Mouse (Mus musculus): ENCODE results near the gene Gm11084. TPM values are rescaled to one million over a fixed set of nuclear protein-coding genes. Genes with fewer than 3 reads are reported as not detected.

The Gm11084 gene
- polyA plus RNA-seq, 1 experiment from 2014 or later: not detected

GRCm38 (mm10) chr2:73005611-73006515 is 19.3 kb upstream of the Gm11084 start:
- H3K27me3 ChIP-seq: no peaks in the 10 kb centered on the region
- H3K4me2 ChIP-seq: no peak overlapping the region
- no peaks in the 10 kb centered on the region for H3K36me3 ChIP-seq (ENCODE audit: poor library complexity, severe bottlenecking)
- WGBS: 58% methylated on average over 3 of the region's 3 CpGs
- peaks cover 22% of the 10 kb centered on the region for H3K4me1 ChIP-seq
- H3K9me3 ChIP-seq (replicated peaks): peaks cover 6% of the 10 kb centered on the region
- H3K27ac ChIP-seq: peak overlapping the region; percentile 32; the same call in 1 of the 2 replicates
- no peak overlapping the region for H3K4me3 ChIP-seq
- ATAC-seq: no peak
- no peak overlapping the region for H3K9ac ChIP-seq

DNA sequence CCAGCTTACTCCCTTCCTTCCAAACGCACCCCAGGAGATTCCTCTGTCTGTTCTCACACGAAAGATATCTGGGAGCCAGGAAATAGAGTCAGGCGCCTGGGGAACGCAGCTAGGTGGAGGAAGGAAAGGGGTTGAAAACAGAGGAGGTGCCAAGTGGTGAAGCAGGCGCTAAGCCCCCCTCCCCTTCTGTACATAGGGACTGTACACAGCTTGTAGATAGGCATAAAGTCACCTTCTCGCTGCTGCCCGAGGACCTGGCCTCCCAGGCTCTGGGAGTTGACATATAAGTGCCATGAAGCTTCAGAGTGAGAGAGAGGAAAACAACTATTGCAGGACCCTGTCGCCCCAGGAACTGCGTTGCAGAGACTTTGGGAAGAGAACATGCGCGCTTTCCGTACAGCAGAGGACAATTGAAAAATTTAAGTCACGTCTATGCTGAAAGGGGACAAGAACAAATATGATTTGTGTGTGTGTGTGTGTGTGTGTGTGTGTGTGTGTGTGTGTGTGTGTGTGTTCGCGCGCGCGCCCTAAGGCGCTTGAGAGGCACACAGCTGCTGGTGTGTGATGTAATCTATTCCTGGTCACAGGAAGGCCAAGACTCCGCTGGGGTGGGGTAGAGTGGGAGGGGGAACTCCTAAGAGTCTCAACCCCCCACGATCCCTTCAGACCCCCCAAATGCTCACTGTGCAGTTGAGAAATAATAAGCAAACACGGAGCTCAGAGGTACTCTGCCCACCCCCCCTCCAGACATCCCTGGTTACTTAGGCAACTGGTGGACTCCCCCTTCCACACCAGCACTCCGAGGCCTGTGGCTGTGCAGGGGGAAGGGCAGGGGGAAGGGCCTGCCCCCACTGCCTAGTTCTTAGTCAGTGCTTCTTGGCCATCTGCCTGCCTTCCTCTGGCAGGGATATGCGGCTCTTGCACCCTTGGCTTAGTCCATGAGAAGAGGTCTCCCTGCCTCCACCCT is 17.5 kb upstream of the Gm11084 start:
- no peak overlapping the region for H3K4me3 ChIP-seq

GRCm38 (mm10) chr2:73003049-73003448 is 16.5 kb upstream of the Gm11084 start:
- ATAC-seq: no peak
- Histone ChIP-seq H3K27ac (peak overlapping the region; percentile 10; the same call in 1 of the 2 replicates), H3K9me3 (replicated peaks) (no peaks in the 10 kb centered on the region), H3K4me1 (peaks cover 22% of the 10 kb centered on the region), H3K4me2 (no peak overlapping the region), H3K27me3 (no peaks in the 10 kb centered on the region), H3K9ac (no peak overlapping the region), H3K36me3 (ENCODE audit: poor library complexity, severe bottlenecking) (no peaks in the 10 kb centered on the region), H3K4me3 (no peak overlapping the region)
- 76% methylated on average over 9 of the region's 12 CpGs for WGBS

More for the DNA sequence above, 17.5 kb upstream of the Gm11084 start:
- Histone ChIP-seq H3K27me3 (no peaks in the 10 kb centered on the region), H3K4me1 (peaks cover 22% of the 10 kb centered on the region), H3K36me3 (ENCODE audit: poor library complexity, severe bottlenecking) (no peaks in the 10 kb centered on the region), H3K4me2 (peak overlapping the region; percentile 36), H3K9me3 (replicated peaks) (no peaks in the 10 kb centered on the region), H3K27ac (peak overlapping the region; percentile 44), H3K9ac (no peak overlapping the region)
- ATAC-seq: peak; percentile 86
- 42% methylated on average over 24 of the region's 24 CpGs for WGBS

- no peak overlapping the region for H3K27ac ChIP-seq
- no peak overlapping the region for H3K4me3 ChIP-seq
- H3K27me3 ChIP-seq: no peaks in the 10 kb centered on the region
- H3K36me3 ChIP-seq (ENCODE audit: poor library complexity, severe bottlenecking): no peaks in the 10 kb centered on the region
- ATAC-seq: no peak
- 93% methylated on average over 6 of the region's 6 CpGs for WGBS
- no peak overlapping the region for H3K4me2 ChIP-seq
- H3K4me1 ChIP-seq: peaks cover 22% of the 10 kb centered on the region
- H3K9me3 ChIP-seq (replicated peaks): no peaks in the 10 kb centered on the region
- no peak overlapping the region for H3K9ac ChIP-seq
Observed at GRCm38 (mm10) chr2:73002451-73002850, 15.9 kb upstream of the Gm11084 start.

DNA sequence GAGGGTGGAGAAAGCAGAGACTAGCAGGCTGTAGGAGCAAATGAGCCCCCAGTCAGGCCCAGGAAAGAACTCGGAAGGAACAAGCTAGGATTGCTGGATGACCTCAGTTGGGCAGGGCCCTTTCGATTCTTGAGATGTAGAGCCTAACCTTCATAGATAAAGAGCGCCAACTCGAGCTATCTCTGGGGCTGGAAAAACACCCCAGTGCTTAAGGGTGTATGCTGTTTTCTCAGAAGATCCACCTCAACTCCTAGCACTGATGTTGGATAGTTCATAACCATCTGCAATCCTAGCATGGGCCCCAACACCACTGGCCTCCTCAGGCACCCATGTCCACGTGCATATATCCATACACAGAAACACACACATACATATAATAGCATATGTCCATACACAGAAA is 15.5 kb upstream of the Gm11084 start:
- Histone ChIP-seq H3K4me2 (no peak overlapping the region), H3K9ac (no peak overlapping the region), H3K27ac (no peak overlapping the region), H3K36me3 (ENCODE audit: poor library complexity, severe bottlenecking) (no peaks in the 10 kb centered on the region), H3K27me3 (no peaks in the 10 kb centered on the region), H3K9me3 (replicated peaks) (no peaks in the 10 kb centered on the region), H3K4me3 (no peak overlapping the region), H3K4me1 (peaks cover 24% of the 10 kb centered on the region)
- ATAC-seq: no peak
- WGBS: 92% methylated on average over 5 of the region's 5 CpGs

DNA sequence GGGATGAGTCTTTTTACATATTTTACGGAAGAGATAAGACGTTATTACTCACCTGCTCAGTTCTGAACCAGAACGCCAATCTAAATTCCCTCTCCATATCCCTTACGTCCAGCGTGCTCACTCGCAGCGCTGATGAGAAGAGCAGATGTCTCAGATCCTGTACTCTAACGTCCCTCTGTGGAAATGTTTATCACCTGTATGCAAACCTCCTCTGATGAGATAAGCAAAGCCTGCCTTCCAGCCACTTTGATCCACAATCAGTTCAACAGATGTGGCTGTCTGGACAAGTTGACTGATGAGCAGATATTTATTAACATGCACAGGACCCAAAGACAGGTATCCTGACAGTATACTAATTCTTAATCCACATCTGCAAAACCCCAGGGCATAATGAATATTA is 13.7 kb upstream of the Gm11084 start:
- H3K4me3 ChIP-seq: no peak overlapping the region
- no peak for ATAC-seq
- 92% methylated on average over 8 of the region's 8 CpGs for WGBS
- H3K27me3 ChIP-seq: no peaks in the 10 kb centered on the region
- no peaks in the 10 kb centered on the region for H3K36me3 ChIP-seq (ENCODE audit: poor library complexity, severe bottlenecking)
- no peak overlapping the region for H3K27ac ChIP-seq
- H3K9ac ChIP-seq: no peak overlapping the region
- peaks cover 38% of the 10 kb centered on the region for H3K4me1 ChIP-seq
- no peaks in the 10 kb centered on the region for H3K9me3 ChIP-seq (replicated peaks)
- no peak overlapping the region for H3K4me2 ChIP-seq

- H3K27me3 ChIP-seq: no peaks in the 10 kb centered on the region
- H3K36me3 ChIP-seq (ENCODE audit: poor library complexity, severe bottlenecking): no peaks in the 10 kb centered on the region
- no peak for ATAC-seq
- no peak overlapping the region for H3K27ac ChIP-seq
- 92% methylated on average over 4 of the region's 4 CpGs for WGBS
- peaks cover 21% of the 10 kb centered on the region for H3K4me1 ChIP-seq
- H3K4me2 ChIP-seq: no peak overlapping the region
- H3K9me3 ChIP-seq (replicated peaks): no peaks in the 10 kb centered on the region
- no peak overlapping the region for H3K4me3 ChIP-seq
- no peak overlapping the region for H3K9ac ChIP-seq
Observed at GRCm38 (mm10) chr2:72997586-72997985, 11.1 kb upstream of the Gm11084 start.

GRCm38 (mm10) chr2:72996808-72997378 is 10.4 kb upstream of the Gm11084 start:
- no peak for ATAC-seq
- Histone ChIP-seq H3K4me3 (no peak overlapping the region), H3K4me1 (peaks cover 21% of the 10 kb centered on the region), H3K27me3 (no peaks in the 10 kb centered on the region), H3K27ac (no peak overlapping the region), H3K9me3 (replicated peaks) (no peaks in the 10 kb centered on the region), H3K4me2 (no peak overlapping the region), H3K36me3 (ENCODE audit: poor library complexity, severe bottlenecking) (no peaks in the 10 kb centered on the region), H3K9ac (no peak overlapping the region)
- WGBS: 57% methylated on average over 9 of the region's 9 CpGs

DNA sequence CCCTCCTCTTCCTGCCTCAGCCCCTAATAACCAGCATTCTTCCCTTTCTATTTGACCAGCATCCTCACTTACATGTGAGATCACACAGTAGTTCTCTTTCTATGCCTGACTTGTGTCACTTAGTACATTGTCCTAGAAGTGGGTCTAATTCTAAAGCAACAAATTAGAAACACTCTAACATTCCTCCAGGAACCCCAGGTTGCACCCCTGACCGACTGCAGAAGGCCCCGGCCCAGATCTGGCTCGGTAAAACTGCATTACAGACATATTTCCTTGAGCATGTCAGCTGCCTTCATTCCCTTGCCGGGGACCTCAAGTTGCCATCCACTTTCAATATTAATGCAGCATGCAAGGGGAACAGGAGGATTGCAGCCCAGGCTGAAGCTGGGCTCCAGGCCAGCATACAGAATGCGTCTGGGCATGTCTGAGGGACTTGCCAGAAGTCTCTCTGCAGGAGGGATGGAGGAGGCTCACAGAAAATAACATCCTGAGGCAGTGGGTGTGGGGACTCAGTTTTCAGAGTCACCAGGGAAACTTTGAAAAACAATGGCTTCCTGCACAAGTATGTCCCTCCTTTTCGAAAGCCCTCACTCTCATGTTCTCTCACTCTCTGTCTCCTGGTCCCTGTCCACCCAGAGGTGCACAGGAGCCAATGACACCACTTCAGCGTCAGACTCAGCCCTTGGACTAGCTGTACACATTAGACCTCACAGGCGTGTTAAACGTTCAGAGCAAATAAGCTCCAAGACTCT is 9.0 kb upstream of the Gm11084 start:
- ATAC-seq: peak; percentile 84
- WGBS: 36% methylated on average over 9 of the region's 9 CpGs
- Histone ChIP-seq H3K9me3 (replicated peaks) (no peaks in the 10 kb centered on the region), H3K27me3 (no peaks in the 10 kb centered on the region), H3K36me3 (ENCODE audit: poor library complexity, severe bottlenecking) (no peaks in the 10 kb centered on the region), H3K4me1 (peaks cover 21% of the 10 kb centered on the region), H3K9ac (peak overlapping the region; percentile 8; the same call in 1 of the 2 replicates), H3K4me2 (peak overlapping the region; percentile 5), H3K4me3 (no peak overlapping the region), H3K27ac (peak overlapping the region; percentile 84)

- WGBS: 76% methylated on average over 2 of the region's 2 CpGs
- Histone ChIP-seq H3K27ac (no peak overlapping the region), H3K4me1 (peaks cover 21% of the 10 kb centered on the region), H3K36me3 (ENCODE audit: poor library complexity, severe bottlenecking) (peaks cover 4% of the 10 kb centered on the region; the same call in 1 of the 2 replicates), H3K9ac (no peak overlapping the region), H3K4me3 (no peak overlapping the region), H3K4me2 (no peak overlapping the region), H3K27me3 (no peaks in the 10 kb centered on the region), H3K9me3 (replicated peaks) (peaks cover 5% of the 10 kb centered on the region; the same call in 1 of the 2 replicates)
- ATAC-seq: no peak
Observed at GRCm38 (mm10) chr2:72994165-72994564, 7.6 kb upstream of the Gm11084 start.

DNA sequence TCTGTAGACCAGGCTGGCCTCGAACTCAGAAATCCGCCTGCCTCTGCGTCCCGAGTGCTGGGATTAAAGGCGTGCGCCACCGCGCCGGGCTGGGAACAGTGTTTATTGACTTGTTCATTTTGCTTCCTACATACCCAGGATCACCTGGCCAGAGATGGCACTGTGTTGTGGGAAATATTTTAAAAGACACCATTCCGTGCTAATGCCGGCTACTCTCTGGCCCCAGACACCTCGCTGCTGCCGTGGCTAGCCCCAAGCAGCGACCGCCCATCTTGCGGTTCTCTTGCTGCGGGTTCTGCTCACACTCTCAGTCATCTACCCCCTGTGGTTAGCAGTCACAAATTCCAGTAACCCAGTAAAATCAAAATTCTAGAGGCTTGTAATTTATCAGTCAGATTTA is 6.0 kb upstream of the Gm11084 start:
- Histone ChIP-seq H3K36me3 (ENCODE audit: poor library complexity, severe bottlenecking) (peaks cover 5% of the 10 kb centered on the region; the same call in 1 of the 2 replicates), H3K4me3 (no peak overlapping the region), H3K27me3 (no peaks in the 10 kb centered on the region), H3K4me2 (no peak overlapping the region), H3K27ac (no peak overlapping the region), H3K4me1 (peaks cover 21% of the 10 kb centered on the region), H3K9me3 (replicated peaks) (peaks cover 5% of the 10 kb centered on the region; the same call in 1 of the 2 replicates), H3K9ac (no peak overlapping the region)
- ATAC-seq: no peak
- WGBS: 97% methylated on average over 17 of the region's 17 CpGs

Data from forebrain, embryonic 13.5 days (tissue).